Mouse (Mus musculus): ENCODE data around the gene Qtrt1.

DNA sequence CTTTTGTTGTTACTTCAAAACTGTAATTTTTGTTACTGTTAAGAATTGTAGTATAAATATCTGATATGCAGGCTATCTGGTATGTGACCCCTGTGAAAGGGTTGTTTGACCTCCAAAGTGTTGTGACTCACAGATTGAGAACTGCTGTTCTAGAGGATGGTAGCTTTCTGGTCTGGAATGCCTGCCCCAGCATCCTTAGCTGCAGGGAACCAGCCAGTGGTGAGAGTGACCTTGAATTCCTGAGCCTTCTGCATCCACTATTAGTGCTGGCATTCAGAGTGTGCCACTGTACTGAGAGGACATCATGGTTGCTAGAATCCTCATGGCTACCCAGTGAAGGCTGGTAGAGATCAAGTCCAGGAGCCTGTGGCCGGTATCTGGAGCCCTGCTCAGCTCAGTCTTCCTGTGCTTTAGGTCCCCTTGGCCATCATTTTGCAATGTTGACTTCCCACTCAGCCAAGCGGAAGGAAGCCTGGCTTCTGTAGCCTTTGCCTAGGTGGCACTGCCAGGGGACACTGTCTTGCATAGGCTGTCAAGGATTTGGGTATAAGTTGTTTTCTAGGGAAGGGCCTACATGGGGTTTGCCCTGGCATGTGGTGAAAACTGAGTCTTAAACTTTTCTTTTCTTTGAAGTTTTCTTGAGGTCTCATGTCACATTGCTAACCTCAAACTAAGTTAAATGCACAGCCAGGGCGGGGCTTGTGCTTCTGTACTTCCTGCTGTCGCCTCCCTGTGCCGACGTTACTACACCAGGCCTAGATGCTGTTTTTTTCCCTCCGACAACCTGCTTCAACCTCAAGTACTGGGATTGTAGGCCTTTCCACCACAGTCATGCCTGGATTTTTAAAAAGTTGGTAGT, 24.4 kb downstream of the Qtrt1 start:
- no peak for TF ChIP-seq GATA1 (IDR thresholded peaks at IDR 0.05; ENCODE audit: borderline replicate concordance, low read length)
- no peak for TF ChIP-seq FLI1 (IDR thresholded peaks at IDR 0.05; ENCODE audit: low read length)
